Mouse (Mus musculus) spleen, adult 18-20 months (tissue): ENCODE measurements around the gene Wap.
A peak's percentile ranks its signal among the peaks of the same experiment; 100 is the strongest.

Experiments
- DNase-seq, 2 experiments: peaks; one replicate each; pipeline ENCODE4 v3.0.0; 2022; ENCODE audit warnings: mixed read lengths in 2 of 2

The Wap gene

DNA sequence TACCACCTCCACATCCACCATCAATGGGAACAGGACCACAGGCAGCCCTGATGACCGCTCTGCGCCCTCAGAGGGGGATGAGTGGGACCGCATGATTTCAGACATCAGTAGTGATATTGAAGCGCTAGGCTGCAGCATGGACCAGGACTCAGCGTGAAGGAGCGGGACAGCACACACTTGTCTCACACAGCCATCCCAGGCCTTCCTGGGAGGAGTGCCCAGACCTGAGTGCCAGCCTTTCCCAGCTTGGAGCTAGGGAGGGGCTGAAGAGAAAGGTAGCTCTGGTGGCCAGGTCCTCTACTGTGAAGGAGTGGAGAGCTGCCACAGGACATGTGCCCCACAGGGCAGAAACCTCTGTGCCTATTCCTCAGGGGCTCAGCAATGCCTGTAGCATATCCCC is 42.2 kb downstream of the Wap start:
- DNase-seq, result no peak

DNA sequence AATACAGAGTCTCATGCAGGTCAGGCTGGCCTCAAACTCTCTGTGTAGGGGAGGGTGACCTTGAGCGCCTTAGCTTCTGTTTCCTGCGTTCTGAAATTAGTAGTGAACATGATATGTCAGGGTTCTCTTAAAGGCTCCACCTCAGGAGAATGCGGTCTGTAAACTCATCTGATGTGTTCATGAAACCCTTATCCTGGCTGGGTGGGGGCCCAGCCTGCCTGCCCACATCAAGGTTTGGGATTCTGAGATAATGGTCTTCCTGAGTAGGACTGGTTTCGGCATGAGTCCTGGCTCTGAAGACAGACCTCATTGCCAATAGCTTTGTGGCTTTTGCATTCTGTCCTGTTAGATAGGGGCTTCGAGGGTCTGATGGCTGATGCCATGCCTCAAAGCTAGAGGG is 43.1 kb downstream of the Wap start:
- no peak for DNase-seq

DNA sequence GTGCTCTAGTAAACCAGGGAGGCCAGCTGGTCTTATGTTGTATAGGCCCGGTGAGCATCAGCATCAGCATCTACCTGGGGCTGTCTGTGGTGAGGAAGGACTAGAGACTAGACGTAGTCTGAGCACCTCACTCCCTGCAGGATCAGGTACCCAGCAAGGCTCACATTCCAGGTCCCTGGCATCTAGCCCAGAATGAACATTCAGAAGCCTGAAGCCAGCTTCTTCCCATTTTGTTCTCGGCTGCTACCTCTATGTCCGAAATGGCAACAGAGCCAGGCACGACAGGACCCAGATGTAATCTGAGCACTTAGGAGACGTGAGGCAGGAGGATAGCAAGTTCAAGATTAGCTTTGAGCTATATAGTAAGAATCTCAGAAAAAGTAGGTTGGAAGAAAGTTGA is 43.6 kb downstream of the Wap start:
- no peak for DNase-seq

DNA sequence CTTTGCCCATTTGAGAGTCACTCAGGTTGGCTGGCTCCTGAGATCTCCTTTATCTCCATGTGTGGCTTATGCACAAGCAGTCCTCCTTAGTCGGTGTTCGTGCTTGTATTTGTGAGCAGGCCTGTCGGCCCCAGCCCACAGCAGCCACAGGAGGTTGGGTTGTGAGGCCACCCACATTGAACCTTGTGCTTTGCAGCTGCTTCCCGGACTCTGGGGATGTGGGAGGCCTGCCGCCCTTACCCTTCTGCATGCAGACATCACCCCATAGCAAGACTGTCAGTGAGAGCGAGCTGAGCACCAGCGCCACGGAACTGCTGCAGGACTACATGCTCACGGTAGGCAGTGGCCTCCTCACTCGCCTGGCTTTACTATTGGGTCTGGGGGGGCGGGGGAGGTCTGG is 45.0 kb downstream of the Wap start:
- no peak for DNase-seq

- no peak for DNase-seq
Observed at GRCm38 (mm10) chr11:6590933-6591675, 47.3 kb downstream of the Wap start.

DNA sequence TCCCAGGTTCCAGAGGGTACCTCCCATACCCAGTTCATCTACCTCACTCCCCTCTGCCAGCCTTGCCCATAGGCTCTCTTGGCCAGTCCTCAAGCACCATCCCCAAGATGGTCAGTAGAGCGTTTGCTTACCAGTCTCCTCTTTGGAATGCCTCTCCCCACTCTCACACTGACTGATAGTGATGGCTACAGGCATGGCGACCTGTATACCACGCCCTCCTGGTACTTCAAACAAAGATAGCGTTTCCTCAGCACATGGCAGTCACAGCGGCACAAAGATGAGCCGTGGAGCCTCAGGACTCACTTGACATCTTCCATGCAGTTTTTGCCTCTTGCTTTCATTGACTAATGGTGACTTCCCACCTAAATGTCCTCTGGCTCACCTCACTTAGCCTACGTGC is 48.6 kb downstream of the Wap start:
- DNase-seq, result no peak

GRCm38 (mm10) chr11:6588295-6588694 is 50.1 kb downstream of the Wap start:
- DNase-seq, result peak in 1 of 2 experiments; percentile 60

- DNase-seq, result no peak
Observed at GRCm38 (mm10) chr11:6587249-6587940, 51.0 kb downstream of the Wap start.

DNA sequence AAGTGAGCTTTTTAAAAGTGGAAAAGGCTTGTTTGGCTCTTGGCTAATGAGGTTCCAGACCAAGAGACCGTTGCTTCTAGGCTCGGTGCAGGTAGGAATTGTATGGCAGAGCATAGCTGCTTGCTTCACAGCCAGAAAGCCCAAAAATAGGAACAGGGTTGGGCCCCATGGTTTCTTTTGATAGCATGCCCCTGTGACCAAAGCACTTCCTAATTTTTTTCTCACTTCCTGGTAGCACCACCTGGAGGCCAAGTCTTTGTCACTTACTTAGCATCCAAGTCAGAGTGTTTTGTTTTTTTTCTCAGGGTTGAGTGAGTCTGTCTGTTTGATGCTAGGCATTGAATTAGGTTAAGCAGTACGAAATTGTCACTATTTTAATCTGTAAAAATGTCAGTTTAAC is 51.8 kb downstream of the Wap start:
- no peak for DNase-seq

DNA sequence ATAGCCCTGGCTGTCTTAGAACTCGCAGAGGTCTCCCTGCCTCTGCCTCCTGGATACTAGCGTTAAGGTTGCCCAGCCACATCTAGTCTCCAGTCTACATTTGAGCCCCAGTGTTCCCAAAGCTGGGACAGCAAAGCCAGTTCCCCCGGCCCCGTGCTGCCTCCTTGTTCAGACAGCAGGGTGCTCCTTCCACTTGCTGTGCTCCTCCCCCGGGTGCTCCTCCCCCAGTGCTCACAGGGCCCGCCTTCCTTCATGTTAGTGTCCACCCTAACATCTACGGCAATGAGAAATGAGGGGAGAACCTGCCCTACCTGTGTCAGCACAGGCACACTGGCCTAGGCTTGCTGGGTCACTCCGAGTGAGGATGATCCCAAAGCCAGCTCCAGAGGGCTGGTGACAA is 52.7 kb downstream of the Wap start:
- no peak for DNase-seq
